Mouse (Mus musculus): Measurements from ENCODE around the gene Olfr118.
"Not testable (repeated sequence)": the region's sequence is repeated elsewhere in the genome, so short reads cannot be mapped to it uniquely, and the experiment has no call there.

Gene Olfr118

DNA sequence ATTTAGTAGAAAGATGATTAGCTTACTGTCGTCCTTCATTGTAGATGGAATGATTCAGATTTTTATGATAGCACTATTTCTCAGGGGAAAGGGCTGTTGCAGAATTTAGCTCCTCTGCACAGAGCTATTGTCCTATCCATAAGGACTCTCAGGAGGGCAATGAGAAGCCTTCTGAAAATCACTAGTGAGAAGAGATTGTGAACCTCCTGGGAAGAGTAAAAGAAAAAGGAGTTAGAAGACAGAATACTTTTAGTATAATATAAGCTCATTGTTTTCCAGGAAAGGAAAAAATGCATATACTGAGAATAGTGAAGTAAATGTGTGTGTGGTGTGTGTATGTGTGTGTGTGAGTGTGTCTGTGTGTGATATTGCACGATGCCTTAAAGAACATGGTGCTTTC, at the start of gene Olfr118:
Olfr118 (plus strand) TSS at position 301 of the 400 bp plus-strand sequence.
- DNase-seq, result no peak

GRCm38 (mm10) chr17:37627009-37627408, 39.8 kb upstream of the Olfr118 start, which contains the start of the genes Olfr115 and Olfr116:
Gene Olfr115 (minus strand): TSS chr17:37627109.
Gene Olfr116 (minus strand): TSS chr17:37627199.
- no peak for DNase-seq

GRCm38 (mm10) chr17:37663682-37664081, 3.1 kb upstream of the Olfr118 start, which contains the start of gene Olfr117:
Gene Olfr117 (minus strand): TSS chr17:37663782.
- DNase-seq, result no peak

DNA sequence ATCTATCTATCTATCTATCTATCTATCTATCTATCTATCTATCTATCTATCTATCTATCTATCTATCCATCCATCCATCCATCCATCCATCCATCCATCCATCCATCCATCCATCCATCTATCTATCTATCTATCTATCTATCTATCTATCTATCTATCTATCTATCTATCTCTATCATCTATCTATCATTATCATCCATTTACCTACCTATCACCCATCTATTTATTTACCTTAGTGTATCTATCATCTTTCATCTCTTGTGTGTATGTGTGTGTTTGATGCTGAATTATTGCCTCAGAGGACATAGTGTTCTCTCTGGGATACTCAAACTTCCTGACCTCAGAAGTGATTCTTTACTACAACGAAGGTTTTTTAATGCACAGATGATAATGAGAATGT, 29.5 kb downstream of the Olfr118 start, which contains the start of gene Olfr119:
Olfr119 (plus strand) TSS at position 301 of the 400 bp plus-strand sequence.
- DNase-seq, result not testable (repeated sequence)

- no peak for DNase-seq
Observed at GRCm38 (mm10) chr17:37721508-37721907, 54.7 kb downstream of the Olfr118 start, which contains the start of gene Olfr120. Gene Olfr120 (plus strand): TSS chr17:37721808.
